Mouse (Mus musculus) spleen, adult 2 months (tissue): ENCODE measurements around the gene Camta1.

Experiments used
- CTCF ChIP-seq: fragments of 200-500 bp; IDR thresholded peaks from 2 replicates; pipeline ENCODE4 v1.5.1; 2011; ENCODE audit warnings: mild to moderate bottlenecking, inconsistent platforms; ENCODE audit not compliant: insufficient read depth, insufficient read length, insufficient replicate concordance; ENCODE audit errors: extremely low read depth
- POLR2A ChIP-seq: fragments of 200-500 bp; IDR thresholded peaks from 2 replicates; pipeline ENCODE4 v1.6.1; 2011; ENCODE audit warnings: low read depth, low read length, inconsistent platforms

- TF ChIP-seq CTCF, result no peak
- TF ChIP-seq POLR2A, result no peak
Measured at GRCm38 (mm10) chr4:151567105-151567504, 294.6 kb downstream of the Camta1 start.
